Mouse (Mus musculus): ENCODE data around the gene Jazf1.

The Jazf1 gene

GRCm38 (mm10) chr6:52956131-52956530 lies 112.3 kb downstream of the Jazf1 start:
- DNase-seq (ENCODE audit: low spot score in 2 of 2): no peak

DNA sequence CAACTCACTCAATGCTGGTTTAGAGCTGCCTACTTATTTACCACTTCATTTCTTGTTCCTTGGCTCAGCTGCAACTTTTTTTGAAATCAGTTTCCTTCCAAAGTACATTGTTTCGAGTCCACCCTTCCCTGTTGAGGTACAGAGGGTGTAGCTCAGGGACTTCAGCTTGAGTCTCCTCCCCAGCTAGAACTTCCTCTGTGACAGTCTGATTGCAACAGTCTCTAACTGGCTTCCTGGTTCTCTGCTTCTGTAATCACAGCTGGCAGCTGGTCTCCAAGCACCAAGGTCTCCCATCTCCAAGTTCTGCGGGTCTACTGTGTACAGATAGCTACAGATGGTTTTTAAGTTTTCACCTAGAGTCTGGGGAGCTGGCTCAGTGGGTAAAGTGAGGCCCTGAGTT lies 113.1 kb downstream of the Jazf1 start:
- no peak for DNase-seq (ENCODE audit: low spot score in 2 of 2)

- DNase-seq (ENCODE audit: low spot score in 2 of 2): no peak
These were observed 113.6 kb downstream of the Jazf1 start for GRCm38 (mm10) chr6:52954861-52955260.

GRCm38 (mm10) chr6:52954441-52954840 lies 114.0 kb downstream of the Jazf1 start:
- DNase-seq (ENCODE audit: low spot score in 2 of 2): no peak

GRCm38 (mm10) chr6:52952526-52952900 lies 115.9 kb downstream of the Jazf1 start:
- DNase-seq (ENCODE audit: low spot score in 2 of 2): no peak

GRCm38 (mm10) chr6:52951871-52952525 lies 116.4 kb downstream of the Jazf1 start:
- peak in 1 of 2 experiments; percentile 18 for DNase-seq (ENCODE audit: low spot score in 2 of 2)

- DNase-seq (ENCODE audit: low spot score in 2 of 2): peak in 1 of 2 experiments; percentile 26
These were observed 118.1 kb downstream of the Jazf1 start for GRCm38 (mm10) chr6:52950371-52950770.

GRCm38 (mm10) chr6:52942534-52942933 lies 125.9 kb downstream of the Jazf1 start:
- peak in 1 of 2 experiments; percentile 17 for DNase-seq (ENCODE audit: low spot score in 2 of 2)

- peak in 1 of 2 experiments; percentile 15 for DNase-seq (ENCODE audit: low spot score in 2 of 2)
These were observed 126.3 kb downstream of the Jazf1 start for GRCm38 (mm10) chr6:52942101-52942500.

DNA sequence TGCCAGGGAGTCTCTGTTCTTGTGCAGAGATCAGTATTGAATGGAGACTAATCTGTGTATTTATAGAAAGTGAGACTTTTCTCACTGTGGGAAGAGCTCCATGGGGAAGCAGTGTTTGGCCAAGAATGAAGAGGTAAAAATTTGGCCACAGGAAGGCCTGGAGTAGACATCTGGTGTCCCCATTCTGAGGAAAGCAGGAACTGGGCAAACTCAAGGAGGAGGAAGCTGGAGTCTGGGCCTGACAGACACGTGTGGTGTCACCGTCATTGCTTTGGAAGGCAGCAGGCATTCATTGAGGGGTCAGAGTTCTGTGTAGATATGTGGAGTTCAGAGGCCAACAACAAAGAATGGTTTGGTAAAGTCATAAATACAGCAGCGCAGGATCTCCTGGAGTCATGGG lies 130.5 kb downstream of the Jazf1 start:
- no peak for DNase-seq (ENCODE audit: low spot score in 2 of 2)

GRCm38 (mm10) chr6:52936995-52937394 lies 131.4 kb downstream of the Jazf1 start:
- DNase-seq (ENCODE audit: low spot score in 2 of 2): peak; percentile 63 to 78

- no peak for DNase-seq (ENCODE audit: low spot score in 2 of 2)
These were observed 134.4 kb downstream of the Jazf1 start for GRCm38 (mm10) chr6:52934021-52934420.

DNA sequence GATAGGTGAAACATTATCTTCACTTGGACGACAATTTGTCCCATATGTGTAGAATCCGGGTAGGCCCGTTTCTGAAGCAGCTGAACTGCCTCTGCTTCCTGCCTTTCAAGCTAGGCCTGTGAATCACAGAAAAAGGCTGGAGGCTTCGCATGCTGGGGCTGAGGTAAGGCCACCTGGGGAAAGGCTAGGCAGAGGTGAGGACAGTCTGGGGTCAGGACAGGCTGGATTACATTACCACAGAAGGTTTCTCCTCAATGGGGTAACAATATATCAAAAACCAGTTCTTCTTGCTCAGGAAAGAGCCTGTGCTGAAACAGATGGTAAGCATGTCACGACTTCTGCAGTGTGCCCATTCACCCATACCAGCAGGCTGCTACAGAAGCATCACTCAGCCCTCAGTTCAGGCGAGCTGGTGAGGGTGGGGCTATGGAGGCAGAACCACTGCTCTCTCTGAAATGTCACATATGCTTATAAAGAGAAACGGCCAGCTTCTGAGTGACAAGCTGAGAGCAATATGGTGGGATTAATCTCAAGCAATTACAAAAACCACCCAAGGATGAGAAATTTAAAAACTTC lies 135.7 kb downstream of the Jazf1 start:
- DNase-seq (ENCODE audit: low spot score in 2 of 2): no peak

- no peak for DNase-seq (ENCODE audit: low spot score in 2 of 2)
These were observed 139.1 kb downstream of the Jazf1 start for GRCm38 (mm10) chr6:52929358-52929757.

DNA sequence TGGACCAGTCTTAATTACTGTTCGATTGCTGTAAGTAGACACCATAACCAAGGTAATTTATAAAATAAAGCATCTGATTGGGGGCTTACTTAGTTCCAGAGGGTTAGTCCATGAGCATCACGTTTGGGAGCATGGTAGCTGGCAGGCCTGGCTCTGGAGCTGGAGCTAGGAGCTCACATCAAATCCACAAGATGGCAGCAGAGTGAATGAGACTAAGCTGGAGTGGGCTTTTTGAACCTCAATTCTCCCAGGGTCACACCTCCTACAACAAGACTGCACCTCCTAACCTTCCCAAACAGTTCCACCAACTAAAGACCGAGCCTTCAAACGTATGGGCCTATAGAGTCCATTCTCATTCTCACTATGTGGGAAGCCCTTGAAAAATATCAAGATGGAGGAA lies 141.5 kb downstream of the Jazf1 start:
- peak in 1 of 2 experiments; percentile 33 for DNase-seq (ENCODE audit: low spot score in 2 of 2)

DNA sequence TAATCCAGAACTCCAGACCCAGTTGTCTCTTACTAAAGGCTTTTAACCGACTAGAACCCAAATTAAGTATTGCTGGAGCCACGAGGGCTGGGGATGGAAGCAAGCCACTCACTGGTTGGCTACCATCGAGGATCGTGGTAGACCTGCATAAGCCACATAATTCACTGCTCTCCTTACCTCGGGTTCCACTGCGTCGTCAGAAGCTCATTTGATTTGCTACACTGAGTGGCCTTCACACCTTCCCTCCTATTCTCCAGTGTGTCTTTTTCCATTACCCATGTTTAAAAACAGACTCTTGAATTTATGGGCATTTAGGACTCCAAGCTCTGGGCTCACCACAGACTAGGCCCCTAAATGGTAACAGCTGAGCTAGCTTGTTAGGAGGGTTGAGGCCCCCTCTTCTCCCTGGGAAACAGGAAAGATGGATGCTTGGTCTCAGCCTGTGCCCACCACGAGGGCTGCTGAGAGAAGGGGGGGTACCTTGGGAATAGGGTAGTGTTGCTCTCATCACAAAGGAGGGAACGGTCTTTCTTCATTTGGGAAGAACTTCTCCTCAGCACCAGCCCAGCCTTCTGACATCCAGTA lies 142.9 kb downstream of the Jazf1 start:
- no peak for DNase-seq (ENCODE audit: low spot score in 2 of 2)

DNA sequence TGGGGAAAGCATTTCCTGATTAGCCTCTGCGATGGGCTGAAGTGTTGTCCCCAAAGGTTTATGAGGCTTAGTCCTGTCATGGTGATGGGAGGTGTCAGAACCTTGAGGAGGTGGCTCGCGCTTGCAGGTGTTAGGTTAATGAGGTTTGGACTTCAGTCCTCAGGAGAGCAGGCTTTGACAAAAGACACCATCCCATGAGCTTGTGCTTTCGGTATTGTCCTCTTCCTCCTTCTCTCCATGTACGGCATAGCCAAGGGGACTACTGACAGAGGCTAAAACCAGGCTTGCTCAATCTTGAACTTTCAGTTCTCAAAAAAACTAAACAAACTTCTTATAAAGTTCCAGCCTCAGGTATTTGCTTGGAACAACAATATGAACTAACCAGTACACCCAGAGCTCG lies 147.2 kb downstream of the Jazf1 start:
- DNase-seq (ENCODE audit: low spot score in 2 of 2): no peak

DNA sequence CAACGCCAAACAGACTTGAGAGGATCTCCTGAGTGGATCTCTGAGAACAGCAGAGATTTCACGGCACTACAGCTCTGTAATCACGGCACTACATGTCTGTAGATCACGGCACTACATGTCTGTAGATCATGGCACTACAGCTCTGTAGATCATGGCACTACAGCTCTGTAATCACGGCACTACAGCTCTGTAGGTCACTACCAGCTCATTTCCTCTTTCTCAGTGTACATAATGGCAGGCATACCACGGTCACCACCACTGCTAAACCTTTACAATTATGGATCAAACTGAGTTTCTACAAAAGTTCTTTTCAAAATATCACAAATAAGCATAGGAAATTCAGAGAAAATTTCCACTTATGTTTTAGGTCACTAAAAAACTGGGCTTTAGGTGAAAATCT lies 147.7 kb downstream of the Jazf1 start:
- no peak for DNase-seq (ENCODE audit: low spot score in 2 of 2)

- DNase-seq (ENCODE audit: low spot score in 2 of 2): no peak
These were observed 149.0 kb downstream of the Jazf1 start for GRCm38 (mm10) chr6:52919442-52919841.

GRCm38 (mm10) chr6:52918980-52919379 lies 149.5 kb downstream of the Jazf1 start:
- peak; percentile 84 to 87 for DNase-seq (ENCODE audit: low spot score in 2 of 2)

GRCm38 (mm10) chr6:52917471-52917870 lies 151.0 kb downstream of the Jazf1 start:
- DNase-seq (ENCODE audit: low spot score in 2 of 2): no peak

GRCm38 (mm10) chr6:52916836-52917376 lies 151.5 kb downstream of the Jazf1 start:
- DNase-seq (ENCODE audit: low spot score in 2 of 2): no peak

DNA sequence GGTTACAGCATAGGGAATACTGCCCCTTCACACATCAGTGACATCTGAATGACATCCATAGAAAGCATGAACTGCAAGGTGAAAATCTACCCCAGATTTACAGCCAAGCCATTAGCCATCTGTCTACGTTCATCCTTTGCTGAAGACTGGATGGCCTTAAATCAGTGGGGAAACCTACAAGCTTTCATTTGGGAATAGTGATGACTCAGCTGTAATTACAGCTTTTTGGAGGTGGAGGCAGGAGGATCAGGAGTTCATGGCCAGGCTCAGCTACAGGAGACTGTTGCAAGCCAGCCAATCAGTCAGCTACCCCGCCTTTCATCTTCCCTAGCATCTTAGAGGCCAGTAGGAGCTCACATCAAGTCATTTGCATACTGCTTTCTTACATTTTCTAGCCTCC lies 153.5 kb downstream of the Jazf1 start:
- DNase-seq (ENCODE audit: low spot score in 2 of 2): no peak

Data from right cerebral cortex, postnatal 10 days (tissue).